Mouse (Mus musculus): ENCODE data around the gene Vps51.
"Not testable (repeated sequence)": the region's sequence is repeated elsewhere in the genome, so short reads cannot be mapped to it uniquely, and the experiment has no call there.

The Vps51 gene

DNA sequence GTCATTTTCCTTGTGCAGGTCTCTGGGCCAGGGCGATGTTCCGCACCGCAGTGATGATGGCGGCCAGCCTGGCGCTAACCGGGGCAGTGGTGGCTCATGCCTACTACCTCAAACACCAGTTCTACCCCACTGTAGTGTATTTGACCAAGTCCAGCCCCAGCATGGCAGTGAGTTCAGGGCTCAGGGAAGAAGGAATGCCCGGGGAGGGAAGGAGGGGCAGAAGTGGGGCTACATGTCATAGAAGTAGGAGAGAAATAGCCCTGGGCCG lies 29.2 kb downstream of the Vps51 start:
- peak in 1 of 2 experiments; percentile 67 for DNase-seq (ENCODE audit: low spot score in 2 of 2)

DNA sequence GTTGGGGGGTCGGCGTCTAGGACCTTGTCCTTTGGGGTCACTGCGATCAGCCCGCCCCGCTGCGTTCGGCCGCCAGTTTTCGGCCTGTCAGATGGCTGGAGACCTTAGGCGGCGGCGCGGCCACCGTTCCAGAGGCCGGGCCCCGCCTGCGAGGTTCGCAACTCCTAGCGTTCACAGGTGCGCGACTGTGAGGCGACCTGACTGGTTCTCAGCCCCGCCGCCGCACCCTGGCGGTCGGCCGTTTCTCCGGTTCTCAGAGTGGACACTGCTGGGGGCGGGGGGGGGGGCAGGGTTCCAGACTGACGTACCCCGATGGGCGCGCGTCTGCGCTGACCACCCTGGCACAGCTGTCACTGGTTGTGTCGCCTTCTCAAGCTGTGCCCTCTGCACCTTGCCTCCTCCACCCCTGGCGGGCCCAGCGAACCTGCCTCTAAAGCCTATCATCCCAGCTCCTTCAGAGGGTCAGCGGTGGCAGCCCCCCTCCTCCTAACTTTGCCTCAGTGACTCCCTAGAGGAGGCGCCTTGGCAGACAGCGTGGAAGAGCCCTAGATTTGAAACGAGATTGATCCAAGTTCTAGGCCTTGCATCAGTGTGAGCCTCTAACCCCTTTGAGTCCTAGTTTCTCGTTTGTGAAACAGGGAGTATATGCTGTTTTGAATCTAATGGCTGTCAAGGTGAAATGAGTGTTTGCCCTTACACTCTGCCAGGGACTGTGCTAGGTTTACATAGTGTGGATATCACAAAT lies 29.7 kb downstream of the Vps51 start:
- DNase-seq (ENCODE audit: low spot score in 2 of 2): peak in 1 of 2 experiments; percentile 74

DNA sequence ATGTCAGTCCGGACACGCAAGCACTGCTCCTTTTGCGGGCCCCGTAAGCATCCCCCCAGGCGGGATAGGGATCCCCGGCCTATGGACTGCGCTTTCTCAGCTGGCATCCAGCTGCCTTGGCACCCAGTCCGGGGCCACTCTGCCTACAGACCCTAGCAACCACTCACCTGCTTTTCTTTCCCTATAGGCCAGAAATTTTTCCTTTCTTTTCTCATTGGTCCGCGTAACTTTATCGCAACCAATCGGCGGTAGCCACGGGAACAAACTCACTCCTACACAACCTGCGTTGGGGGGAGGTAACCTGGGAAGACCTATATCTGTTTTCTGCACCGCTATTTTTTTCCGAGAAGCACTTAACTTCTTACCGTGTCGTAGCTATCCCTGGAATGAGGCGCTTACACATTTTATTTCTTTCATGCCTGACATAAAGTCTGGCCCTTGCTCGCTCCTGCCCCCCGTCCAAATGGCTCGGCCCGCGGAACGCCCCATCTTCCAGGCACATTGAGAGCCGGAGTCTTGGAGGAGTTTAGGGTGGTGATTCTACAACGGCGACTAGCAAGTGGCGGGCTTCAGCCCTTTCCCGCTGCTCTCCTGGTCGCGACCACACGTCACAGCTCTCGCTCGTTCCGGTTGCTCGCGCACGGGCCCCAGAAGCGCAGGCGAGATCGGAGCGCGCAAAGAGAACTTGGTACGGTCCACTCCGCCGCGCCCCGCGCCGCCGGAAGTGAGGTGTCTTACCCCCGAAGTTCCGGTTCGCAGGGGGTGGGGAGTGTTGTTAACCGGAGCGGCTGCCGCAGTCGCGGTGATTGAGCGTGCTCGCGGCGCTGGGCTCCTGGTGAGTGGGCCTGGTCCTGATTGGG lies 30.5 kb downstream of the Vps51 start, which contains the start of gene Syvn1:
TSS of gene Syvn1 (plus strand) at position 283 of the 860 bp plus-strand sequence.
- DNase-seq (ENCODE audit: low spot score in 2 of 2): peak; percentile 90 to 95

DNA sequence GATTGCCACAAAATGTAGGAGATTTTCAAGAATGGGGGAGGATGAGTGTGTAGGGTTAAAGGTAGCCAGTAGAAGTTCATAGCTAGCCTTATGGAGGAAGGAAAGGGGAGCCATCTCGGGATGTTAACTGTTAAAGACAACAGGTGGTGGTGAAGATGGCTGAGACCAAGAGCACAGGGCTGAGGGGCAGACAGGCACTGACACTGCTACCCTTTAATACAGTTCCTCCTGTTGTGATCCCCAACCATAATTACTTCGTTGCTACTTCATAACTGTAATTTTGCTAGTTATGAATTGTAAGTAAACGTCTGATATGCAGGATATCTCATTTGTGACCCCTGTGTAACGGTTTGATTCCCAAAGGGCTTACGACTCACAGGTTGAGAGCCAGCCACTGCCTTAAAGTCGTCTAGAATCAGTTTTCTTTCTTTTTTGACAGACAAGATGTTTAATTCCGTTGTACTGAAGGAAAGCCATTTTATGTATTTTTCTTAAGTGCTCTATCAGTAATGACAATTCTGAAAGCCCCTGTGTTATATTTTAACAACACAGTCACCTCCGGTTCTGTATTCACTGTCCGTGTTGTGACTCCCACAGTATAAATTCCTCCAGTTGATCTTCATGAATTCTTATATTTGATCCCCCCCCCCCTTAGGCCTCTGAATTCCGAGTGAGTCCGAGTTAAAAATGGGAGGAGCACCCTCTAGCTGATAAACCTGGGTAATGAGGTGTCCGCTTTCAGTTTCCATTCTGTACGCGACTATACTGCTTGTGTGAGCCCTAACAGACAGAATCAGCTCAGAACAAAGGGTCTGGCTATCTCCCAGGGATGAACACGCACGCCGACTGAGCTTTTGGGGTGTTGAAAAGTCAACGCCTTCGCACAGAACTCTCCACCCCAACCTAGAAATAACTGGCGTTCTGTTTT lies 31.4 kb downstream of the Vps51 start:
- DNase-seq (ENCODE audit: low spot score in 2 of 2): peak in 1 of 2 experiments; percentile 59

DNA sequence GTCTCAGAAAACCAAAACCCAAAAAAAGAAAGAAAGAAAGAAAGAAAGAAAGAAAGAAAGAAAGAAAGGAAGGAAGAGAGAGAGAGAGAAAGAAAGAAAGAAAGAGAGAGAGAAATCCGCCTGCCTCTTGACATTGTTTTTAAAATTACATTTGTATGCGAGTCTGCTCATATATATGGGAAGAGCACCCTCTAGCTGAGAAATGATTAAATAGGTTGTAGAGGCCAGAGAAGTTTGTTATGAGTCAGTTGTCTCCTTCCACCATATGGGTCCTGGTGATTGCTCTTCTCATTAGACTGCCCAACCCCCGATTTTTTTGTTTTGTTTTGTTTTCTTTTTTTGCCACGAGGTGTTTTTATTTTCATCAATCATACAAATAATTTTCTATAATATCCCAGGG lies 32.9 kb downstream of the Vps51 start:
- not testable (repeated sequence) for DNase-seq (ENCODE audit: low spot score in 2 of 2)

DNA sequence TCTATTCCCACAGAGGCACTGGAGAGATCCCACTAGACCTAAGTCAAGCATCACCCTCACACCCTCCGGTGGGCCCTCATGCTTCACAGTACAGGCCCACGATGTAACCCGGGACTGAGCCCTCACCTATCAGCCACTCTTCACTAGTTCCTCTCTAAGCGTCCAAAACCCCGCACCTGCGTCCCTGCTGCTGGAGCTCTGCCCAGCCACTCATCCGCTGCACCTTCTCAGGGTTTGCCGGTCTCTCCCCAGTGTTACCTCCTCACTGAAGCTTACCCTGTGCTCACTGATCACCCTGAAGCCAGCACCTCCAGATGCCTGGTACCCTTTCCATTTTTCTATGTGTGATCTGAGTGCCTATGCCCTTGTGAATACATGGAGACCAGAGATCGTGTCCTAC lies 34.7 kb downstream of the Vps51 start:
- peak in 1 of 2 experiments; percentile 58 for DNase-seq (ENCODE audit: low spot score in 2 of 2)

DNA sequence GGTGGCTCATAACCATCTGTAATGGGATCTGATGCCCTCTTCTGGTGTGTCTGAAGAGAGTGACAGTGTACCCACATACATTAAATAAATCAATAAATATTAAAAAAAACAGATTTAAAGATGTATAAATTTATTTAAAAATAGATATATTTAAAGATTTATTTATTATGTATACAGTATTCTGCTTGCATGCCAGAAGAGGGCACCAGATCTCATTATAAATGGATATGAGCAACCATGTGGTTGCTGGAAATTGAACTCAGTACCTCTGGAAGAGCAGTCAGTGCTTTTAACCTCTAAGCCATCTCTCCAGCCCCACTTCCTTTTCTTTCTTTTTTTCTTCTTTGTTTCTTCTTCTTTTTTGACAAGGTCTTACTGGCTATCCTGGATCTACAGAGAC lies 37.0 kb downstream of the Vps51 start:
- DNase-seq (ENCODE audit: low spot score in 2 of 2): no peak

DNA sequence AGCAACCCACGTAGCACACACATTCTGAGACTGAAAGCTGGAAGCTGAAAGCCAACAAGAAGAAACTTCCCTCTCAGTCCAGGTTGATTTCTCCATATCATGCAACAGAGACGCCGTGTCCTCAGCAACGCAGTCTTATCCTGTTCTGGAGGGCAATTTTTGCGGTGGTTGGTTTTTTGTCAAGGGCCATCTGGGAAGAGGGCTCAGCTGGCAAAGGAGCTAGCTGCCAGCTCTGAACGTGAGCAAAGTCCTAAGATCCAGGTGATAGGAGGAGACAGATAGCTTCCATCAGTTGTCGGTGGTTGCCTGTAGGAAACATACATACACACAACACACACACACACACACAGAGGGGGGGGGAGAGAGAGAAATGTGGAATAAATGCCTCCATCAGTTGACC lies 38.7 kb downstream of the Vps51 start:
- DNase-seq (ENCODE audit: low spot score in 2 of 2): no peak

DNA sequence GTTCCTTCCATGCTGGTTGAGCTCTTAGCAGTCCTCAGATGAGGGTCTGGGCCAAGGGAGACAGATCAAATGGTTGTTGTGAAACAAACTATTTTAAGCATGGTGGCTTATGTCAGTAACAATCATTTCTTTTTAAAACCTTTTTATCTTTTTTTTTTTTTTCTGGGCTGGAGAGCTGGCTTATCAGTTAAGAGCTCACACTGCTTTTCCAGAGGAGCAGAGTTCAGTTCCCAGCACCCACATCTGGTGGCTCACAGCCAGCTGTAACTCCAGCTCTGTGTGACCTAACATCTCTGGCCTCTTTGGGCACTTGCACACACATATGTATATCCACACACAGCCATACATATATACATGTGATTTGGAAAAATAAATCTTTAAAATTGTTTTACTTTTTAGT lies 39.3 kb downstream of the Vps51 start:
- DNase-seq (ENCODE audit: low spot score in 2 of 2): no peak

DNA sequence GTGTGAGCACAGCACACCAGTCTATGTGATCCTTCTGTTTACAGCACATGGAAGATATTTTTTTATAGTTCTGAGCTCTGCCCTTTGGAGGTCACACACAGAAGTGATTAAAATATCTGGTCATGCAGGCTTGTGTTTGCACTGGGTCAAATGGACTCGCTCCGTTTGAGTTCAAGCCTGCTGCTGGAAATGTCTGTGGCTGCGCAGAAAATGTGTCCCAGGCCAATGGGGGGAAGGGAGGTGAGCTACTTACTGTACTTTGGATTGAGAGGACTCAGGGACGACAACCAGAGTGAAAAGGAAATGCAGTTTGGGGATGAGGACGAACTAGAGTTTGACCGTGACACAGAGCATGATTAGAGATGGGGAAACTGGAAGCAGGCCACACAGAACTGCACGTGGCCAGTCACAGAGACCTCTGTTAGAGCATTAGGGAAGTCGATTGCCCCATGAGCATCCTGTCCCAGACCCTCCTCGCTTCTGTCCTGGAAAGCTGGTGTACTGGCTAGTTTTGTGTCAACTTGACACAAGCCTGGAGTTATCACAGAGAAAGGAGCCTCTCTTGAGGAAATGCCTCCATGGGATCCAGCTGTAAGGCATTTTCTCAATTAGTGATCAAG lies 41.0 kb downstream of the Vps51 start:
- DNase-seq (ENCODE audit: low spot score in 2 of 2): no peak

DNA sequence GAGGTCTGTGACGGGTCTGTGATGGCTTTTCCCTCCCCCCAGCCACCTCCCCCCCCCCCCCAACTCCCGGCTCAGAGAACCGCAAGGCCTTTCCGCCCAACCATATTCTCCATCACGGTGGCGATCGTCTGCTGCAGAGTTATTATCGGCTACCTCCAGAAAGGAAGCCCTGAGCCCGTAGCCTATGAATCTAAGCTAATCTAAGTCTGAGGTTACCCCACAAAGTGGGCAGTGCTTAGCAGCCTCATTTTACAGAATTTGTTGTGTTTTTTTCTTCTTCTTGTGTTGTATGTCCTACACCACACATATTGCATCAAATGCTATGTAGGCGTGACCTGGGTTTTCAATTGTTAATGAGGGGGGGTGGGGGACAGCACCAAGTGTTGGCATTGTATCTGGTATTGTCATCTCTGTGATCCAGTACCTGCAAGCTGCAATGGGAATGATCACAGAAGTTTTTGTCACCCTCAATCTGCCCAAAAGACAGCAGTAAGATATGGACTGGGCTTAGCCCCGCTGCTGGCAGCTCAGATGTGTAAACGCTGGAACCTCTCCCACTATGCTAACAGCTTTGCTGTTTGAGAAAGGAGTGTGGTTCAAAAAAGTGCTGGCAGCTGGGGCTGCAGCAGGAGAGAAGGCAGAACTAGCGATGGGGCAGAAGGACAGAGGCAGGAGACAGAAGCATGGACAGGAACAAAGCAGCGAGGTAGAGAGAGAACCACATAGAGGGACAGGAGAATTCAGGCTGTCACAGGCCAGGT lies 46.3 kb downstream of the Vps51 start:
- DNase-seq (ENCODE audit: low spot score in 2 of 2): no peak

DNA sequence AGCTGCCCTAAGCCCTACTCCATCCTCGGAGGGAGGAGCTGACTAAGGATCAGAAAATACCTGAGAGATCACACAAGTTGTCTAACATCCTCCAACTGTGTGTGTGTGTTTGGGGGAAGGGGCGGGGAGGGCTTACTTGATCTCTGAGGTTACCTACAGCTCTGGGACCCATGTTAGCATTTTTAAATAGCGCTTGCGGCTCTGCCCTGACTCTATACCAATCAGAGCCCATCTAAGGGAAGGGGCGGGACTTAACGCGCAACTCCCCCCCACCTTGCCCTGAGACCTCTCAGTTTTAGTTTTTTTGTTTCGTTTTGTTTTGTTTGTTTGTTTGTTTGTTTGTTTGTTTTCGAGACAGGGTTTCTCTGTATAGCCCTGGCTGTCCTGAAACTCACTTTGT lies 47.6 kb downstream of the Vps51 start:
- DNase-seq (ENCODE audit: low spot score in 2 of 2): no peak

DNA sequence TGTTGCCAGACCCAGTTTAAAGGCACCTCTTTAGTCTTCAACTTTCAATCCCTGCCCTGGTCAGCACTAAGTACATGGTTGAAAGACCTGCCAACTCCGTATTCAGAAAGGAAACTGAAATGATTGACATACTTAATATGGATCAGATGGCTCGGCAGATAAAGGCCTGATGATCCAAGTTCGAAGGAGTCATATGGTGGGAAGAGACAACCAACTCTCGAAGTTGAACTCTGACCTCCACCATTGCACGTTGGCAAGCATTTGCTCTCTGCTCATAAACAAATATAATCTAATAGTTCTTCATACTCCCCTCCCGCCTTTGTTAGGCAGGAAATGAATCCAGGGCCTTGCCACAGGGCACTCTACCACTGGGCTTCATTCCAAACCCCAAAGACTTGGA lies 48.0 kb downstream of the Vps51 start:
- DNase-seq (ENCODE audit: low spot score in 2 of 2): no peak

DNA sequence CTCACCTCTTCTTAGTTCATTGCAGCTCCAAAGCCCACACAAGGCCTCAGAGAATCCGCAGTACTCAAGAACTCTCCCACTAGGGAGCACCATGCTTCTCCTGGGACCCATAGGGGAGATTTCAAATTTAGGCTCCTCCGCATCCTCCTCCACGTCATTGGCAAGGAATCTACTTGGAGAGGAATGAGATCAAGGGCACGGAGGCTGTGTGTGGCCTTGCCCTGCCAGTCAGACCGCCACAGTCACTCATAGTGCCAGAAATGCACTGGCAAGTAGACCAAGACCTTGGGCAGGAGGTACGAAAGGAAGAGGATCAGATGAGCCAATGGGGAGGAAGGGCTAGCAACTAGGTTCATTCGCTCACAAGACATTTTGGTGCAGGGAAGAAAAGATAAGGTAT lies 53.1 kb downstream of the Vps51 start:
- no peak for DNase-seq (ENCODE audit: low spot score in 2 of 2)

DNA sequence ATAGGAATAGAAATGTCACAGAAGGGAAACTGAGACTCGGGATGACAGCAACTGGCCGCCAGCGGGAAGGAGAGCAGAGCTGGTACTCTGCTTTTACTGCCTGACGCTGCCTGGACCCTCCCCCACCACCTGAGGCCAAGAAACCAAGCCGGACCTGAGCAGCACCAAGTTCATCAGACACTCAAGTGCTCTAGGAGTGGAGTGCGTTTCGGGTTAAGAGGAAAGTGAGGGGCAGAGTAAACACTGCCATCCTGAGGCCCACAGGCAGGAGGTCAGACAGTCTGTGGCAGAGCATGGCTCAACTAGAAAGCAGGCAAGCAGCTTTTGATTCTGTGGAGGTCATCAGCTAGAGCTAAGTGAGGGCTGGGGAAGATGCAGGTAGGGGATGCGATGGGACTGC lies 54.0 kb downstream of the Vps51 start:
- DNase-seq (ENCODE audit: low spot score in 2 of 2): no peak

DNA sequence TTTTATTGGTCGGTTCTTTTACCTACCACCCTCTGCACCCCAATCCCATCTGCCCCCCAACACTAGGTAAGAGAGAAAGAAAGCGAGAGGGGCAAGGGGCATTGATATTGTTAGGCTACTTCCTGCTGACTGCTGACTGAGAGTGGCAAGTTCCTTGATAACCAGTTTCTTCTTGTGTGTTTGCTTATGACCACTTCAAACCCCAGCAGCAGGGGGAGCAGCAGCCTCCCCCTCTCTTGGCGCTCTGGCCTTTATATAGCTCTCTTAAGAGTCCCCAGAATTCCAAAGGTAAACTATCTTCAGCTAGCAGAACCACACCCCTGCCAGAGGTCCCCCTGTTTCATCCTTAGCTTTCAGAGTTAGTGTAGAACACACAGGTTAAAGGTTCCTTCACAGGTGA lies 56.8 kb downstream of the Vps51 start:
- DNase-seq (ENCODE audit: low spot score in 2 of 2): no peak

DNA sequence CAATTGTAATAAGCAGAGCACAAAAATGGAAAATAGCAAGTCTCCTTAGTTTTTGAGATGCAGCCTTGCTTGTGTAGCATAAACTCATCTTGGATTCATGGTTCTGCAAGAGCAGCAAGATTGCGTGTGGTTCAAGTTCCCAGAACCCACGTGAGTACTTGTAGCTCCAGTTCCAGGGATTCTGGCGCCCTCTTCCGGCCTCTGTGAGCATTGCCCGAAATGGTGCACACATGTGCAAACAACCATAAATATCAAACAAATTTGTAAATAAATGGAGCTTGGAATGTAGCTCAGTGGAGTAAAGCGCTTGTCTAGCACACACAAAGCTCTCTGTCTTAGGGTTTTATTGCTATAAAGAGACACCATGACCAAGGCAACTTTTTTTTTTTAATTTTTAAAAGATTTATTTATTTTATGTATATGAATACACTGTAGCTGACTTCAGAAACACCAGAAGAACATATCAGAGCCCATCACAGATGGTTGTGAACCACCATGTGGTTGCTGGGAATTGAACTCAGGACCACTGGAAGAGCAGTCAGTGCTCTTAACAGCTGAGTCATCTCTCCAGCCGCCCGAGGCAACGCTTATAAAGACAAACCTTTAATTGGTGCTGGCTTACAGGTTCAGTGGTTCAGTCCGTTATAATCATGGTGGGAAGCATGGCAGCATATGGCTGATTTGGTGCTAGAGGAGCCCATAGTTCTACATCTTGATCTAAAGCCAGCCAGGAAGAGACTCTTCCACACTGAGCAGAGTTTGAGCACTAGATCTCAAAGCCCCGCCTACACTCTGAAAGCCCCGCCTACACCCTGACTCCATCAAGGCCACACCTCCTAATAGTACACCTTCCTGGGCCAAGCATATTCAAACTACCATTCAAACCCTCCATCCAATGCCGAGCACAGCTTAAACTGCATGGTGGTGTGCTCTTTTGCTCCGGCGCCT lies 58.6 kb downstream of the Vps51 start:
- peak; percentile 91 to 97 for DNase-seq (ENCODE audit: low spot score in 2 of 2)
